In genomic region chr2:105089581-105090508, GRCm38 (mm10) we compare ENCODE assay signal across 10 mouse cellular contexts. TPM values are rescaled to one million over a fixed set of nuclear protein-coding genes. Genes with fewer than 3 reads are reported as not detected.
DNase-seq lines count a peak whose midpoint lies in the region; ATAC-seq and TF ChIP-seq lines count a peak whose summit lies in the region.
"Had no signal": no experiment of that assay in that cellular context is flagged by ENCODE, and none has a peak within 500 bp of the region (broad histone marks: within the 10 kb centered on the region; RNA-seq: fewer than 3 reads in every experiment).

No protein-coding gene starts in this region.

- POLR2A ChIA-PET in Patski (lab: Charles Lee) = interaction anchor here (0.7 kb wide), 1 partner anchor 106 kb away, joined by 3 read pairs; no protein-coding TSS in a partner anchor

- no peak for TF ChIP-seq CTCF in Patski (IDR thresholded peaks at IDR 0.05)

- no peaks in the 10 kb centered on the region for H3K36me3 ChIP-seq in forebrain, embryonic 13.5 days (ENCODE audit: poor library complexity, severe bottlenecking)
- no peaks in the 10 kb centered on the region for H3K36me3 ChIP-seq in neural tube, embryonic 13.5 days
- H3K36me3 ChIP-seq: liver, embryonic 13.5 days had no signal

- peak overlapping the region; percentile 48 for H3K27ac ChIP-seq in forebrain, embryonic 13.5 days
- H3K27ac ChIP-seq in neural tube, embryonic 13.5 days (replicated peaks) = peak overlapping the region; percentile 56
- H3K27ac ChIP-seq: liver, embryonic 13.5 days had no signal

- CTCF ChIA-PET in Patski (lab: Charles Lee) = interaction anchor here (0.7 to 2.1 kb wide), 4 partner anchors 9 to 79 kb away, joined by 3 to 5 read pairs (median 4); no protein-coding TSS in a partner anchor

- no peaks in the 10 kb centered on the region for H3K9me3 ChIP-seq in forebrain, embryonic 13.5 days (replicated peaks)
- no peaks in the 10 kb centered on the region for H3K9me3 ChIP-seq in neural tube, embryonic 13.5 days
- H3K9me3 ChIP-seq: liver, embryonic 13.5 days had no signal

- H3K4me2 ChIP-seq in forebrain, embryonic 13.5 days = no peak overlapping the region
- H3K4me2 ChIP-seq in neural tube, embryonic 13.5 days = no peak overlapping the region
- H3K4me2 ChIP-seq: liver, embryonic 13.5 days had no signal

- in situ Hi-C loops in Patski (cut with MboI; ENCODE audit: low pct_unique_long_range_greater_than_20kb) = no loop called here

- no peak overlapping the region for H3K4me3 ChIP-seq in forebrain, embryonic 13.5 days
- no peak overlapping the region for H3K4me3 ChIP-seq in neural tube, embryonic 13.5 days
- H3K4me3 ChIP-seq: liver, embryonic 13.5 days had no signal

- peak; percentile 23 for DNase-seq in kidney, postnatal 14 days
- DNase-seq in kidney, postnatal 36 days = no peak
- peak; percentile 67 for DNase-seq in Patski (ENCODE audit: low read depth, low spot score)
- no peak for DNase-seq in c-Kit-positive CD71-positive TER-119-positive erythroid progenitor cells, embryonic 14.5 days (ENCODE audit: low spot score)
- no peak for DNase-seq in cerebellum, adult 9-11 months
- DNase-seq: liver, embryonic 13.5 days had no signal

- no peaks in the 10 kb centered on the region for H3K27me3 ChIP-seq in Patski
- H3K27me3 ChIP-seq in forebrain, embryonic 13.5 days = no peaks in the 10 kb centered on the region
- peaks cover 7% of the 10 kb centered on the region for H3K27me3 ChIP-seq in neural tube, embryonic 13.5 days
- H3K27me3 ChIP-seq: liver, embryonic 13.5 days had no signal

- peak; percentile 57 for ATAC-seq in Patski
- peak; percentile 88 for ATAC-seq in forebrain, embryonic 13.5 days
- ATAC-seq in neural tube, embryonic 13.5 days (ENCODE audit: low read depth) = peak; percentile 80

- WGBS in forebrain, embryonic 13.5 days = 27% methylated on average over 7 of the region's 7 CpGs
- 25% methylated on average over 7 of the region's 7 CpGs for WGBS in neural tube, embryonic 13.5 days

- H3K9ac ChIP-seq in forebrain, embryonic 13.5 days = no peak overlapping the region
- H3K9ac ChIP-seq in neural tube, embryonic 13.5 days = no peak overlapping the region
- H3K9ac ChIP-seq: liver, embryonic 13.5 days had no signal

- peaks cover 28% of the 10 kb centered on the region for H3K4me1 ChIP-seq in forebrain, embryonic 13.5 days
- peaks cover 25% of the 10 kb centered on the region for H3K4me1 ChIP-seq in neural tube, embryonic 13.5 days (replicated peaks)
- H3K4me1 ChIP-seq: liver, embryonic 13.5 days had no signal

RNA-seq across cellular contexts. Expression of gene Gm11060, which starts 2.0 kb away (rescaled TPM):
- not detected for polyA plus RNA-seq in Patski (2021)
- not detected in 2 replicates for polyA plus RNA-seq in forebrain, embryonic 13.5 days (2015; fragmentation: Nextera tagmentation; extraction: Ambion mirVana)
- not detected in 2 replicates for polyA plus RNA-seq in neural tube, embryonic 13.5 days (2015; fragmentation: Nextera tagmentation; extraction: Ambion mirVana)
- polyA plus RNA-seq: cortical plate, adult 2 months; heart, postnatal 0 days; liver, embryonic 13.5 days had no signal

RNA-seq across cellular contexts. Expression of gene Wt1, which starts 36.5 kb away (rescaled TPM):
- 15.2 TPM for polyA plus RNA-seq in Patski (2021)
- not detected in 2 replicates for polyA plus RNA-seq in forebrain, embryonic 13.5 days (2015; fragmentation: Nextera tagmentation; extraction: Ambion mirVana)
- polyA plus RNA-seq in neural tube, embryonic 13.5 days (2015; fragmentation: Nextera tagmentation; extraction: Ambion mirVana) = 2.5 and 4.0 TPM in 2 replicates

Comparison
In these comparisons a context has a peak if more than half of its experiments do, and no peak if none do; other contexts are left out.
1. DNase-seq: peak in kidney, postnatal 14 days (single experiment) and Patski (single experiment); none in kidney, postnatal 36 days (0 of 2), c-Kit-positive CD71-positive TER-119-positive erythroid progenitor cells, embryonic 14.5 days (single experiment) and cerebellum, adult 9-11 months (single experiment).
2. Peak in every context shown above with its lines, with median percentiles within 50 percentile points of each other: ATAC-seq.